31 mouse cellular contexts compared by ENCODE assay signal in the genomic region with DNA sequence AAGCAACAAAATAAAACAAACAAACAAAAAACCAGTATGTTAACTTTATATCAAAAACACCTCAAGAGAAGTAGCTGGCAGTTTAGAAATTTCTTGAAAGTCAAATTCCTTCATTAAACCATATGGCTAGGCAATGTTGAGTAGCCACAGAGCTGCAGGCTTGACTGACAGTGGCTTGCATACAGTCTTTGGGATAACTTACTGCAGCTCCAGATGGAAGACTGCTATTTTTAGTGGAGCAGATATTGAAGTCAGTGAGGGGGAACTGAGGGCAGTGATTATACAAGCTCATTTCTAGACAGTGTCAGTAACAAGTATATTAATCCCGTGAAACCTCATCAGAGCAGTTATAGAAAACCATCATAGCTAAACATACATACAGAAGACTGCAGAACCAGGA.
"Had no signal": no experiment of that assay in that cellular context is flagged by ENCODE, and none has a peak within 500 bp of the region (broad histone marks: within the 10 kb centered on the region; RNA-seq: fewer than 3 reads in every experiment).

No protein-coding gene starts in this region.

- H3K27me3 ChIP-seq: limb, embryonic 12.5 days; limb, embryonic 13.5 days; limb, embryonic 15.5 days; liver, embryonic 12.5 days; liver, embryonic 13.5 days; liver, embryonic 15.5 days; lung, embryonic 15.5 days; megakaryocyte, embryonic 14.5 days; midbrain, embryonic 12.5 days; midbrain, embryonic 13.5 days; midbrain, embryonic 15.5 days; neural tube, embryonic 12.5 days had no signal

- H3K9ac ChIP-seq: limb, embryonic 12.5 days; limb, embryonic 13.5 days; limb, embryonic 15.5 days; liver, embryonic 12.5 days; liver, embryonic 13.5 days; liver, embryonic 14.5 days; liver, embryonic 15.5 days; liver, postnatal 0 days; lung, embryonic 14.5 days; lung, embryonic 15.5 days; midbrain, embryonic 12.5 days; midbrain, embryonic 13.5 days; midbrain, embryonic 15.5 days; neural tube, embryonic 12.5 days had no signal

- DNase-seq: left cerebral cortex, postnatal 4 days; liver; liver, embryonic 13.5 days; liver, postnatal 0 days; lung, adult 18-20 months; lung, adult 2 months; lung, embryonic 14.5 days; lung, postnatal 10 days; lung, postnatal 14 days; lung, postnatal 36 days; lung, postnatal 4 days had no signal

- H3K27ac ChIP-seq: limb, embryonic 10.5 days; limb, embryonic 12.5 days; limb, embryonic 13.5 days; limb, embryonic 15.5 days; liver, embryonic 12.5 days; liver, embryonic 13.5 days; liver, embryonic 14.5 days; liver, embryonic 15.5 days; lung, embryonic 15.5 days; macrophage; midbrain, embryonic 10.5 days; midbrain, embryonic 12.5 days; midbrain, embryonic 13.5 days; midbrain, embryonic 15.5 days; neural tube, embryonic 12.5 days had no signal

- H3K36me3 ChIP-seq: limb, embryonic 10.5 days; limb, embryonic 12.5 days; limb, embryonic 13.5 days; limb, embryonic 15.5 days; liver, embryonic 12.5 days; liver, embryonic 13.5 days; liver, embryonic 15.5 days; lung, embryonic 15.5 days; midbrain, embryonic 10.5 days; midbrain, embryonic 12.5 days; midbrain, embryonic 13.5 days; midbrain, embryonic 15.5 days; neural tube, embryonic 12.5 days had no signal

- H3K4me3 ChIP-seq: limb, embryonic 10.5 days; limb, embryonic 12.5 days; limb, embryonic 13.5 days; limb, embryonic 15.5 days; liver, embryonic 12.5 days; liver, embryonic 13.5 days; liver, embryonic 15.5 days; lung, embryonic 15.5 days; megakaryocyte, embryonic 14.5 days; midbrain, embryonic 10.5 days; midbrain, embryonic 12.5 days; midbrain, embryonic 13.5 days; midbrain, embryonic 15.5 days; myocyte; neural tube, embryonic 12.5 days had no signal

- H3K4me1 ChIP-seq: limb, embryonic 10.5 days; limb, embryonic 12.5 days; limb, embryonic 13.5 days; limb, embryonic 15.5 days; liver, embryonic 12.5 days; liver, embryonic 13.5 days; liver, embryonic 15.5 days; lung, embryonic 15.5 days; megakaryocyte, embryonic 14.5 days; midbrain, embryonic 10.5 days; midbrain, embryonic 12.5 days; midbrain, embryonic 13.5 days; midbrain, embryonic 15.5 days; neural tube, embryonic 12.5 days had no signal

- ATAC-seq: liver, embryonic 12.5 days; liver, postnatal 0 days; lung, postnatal 0 days; midbrain, embryonic 13.5 days; midbrain, embryonic 15.5 days; midbrain, embryonic 16.5 days had no signal

- H3K9me3 ChIP-seq: limb, embryonic 10.5 days; limb, embryonic 12.5 days; limb, embryonic 13.5 days; limb, embryonic 15.5 days; liver, embryonic 15.5 days; lung, embryonic 15.5 days; megakaryocyte, embryonic 14.5 days; midbrain, embryonic 10.5 days; midbrain, embryonic 12.5 days; midbrain, embryonic 13.5 days; midbrain, embryonic 15.5 days; neural tube, embryonic 12.5 days had no signal

- H3K4me2 ChIP-seq: limb, embryonic 12.5 days; limb, embryonic 13.5 days; limb, embryonic 15.5 days; liver, embryonic 11.5 days; liver, embryonic 12.5 days; liver, embryonic 13.5 days; liver, embryonic 15.5 days; lung, embryonic 14.5 days; lung, embryonic 15.5 days; midbrain, embryonic 11.5 days; midbrain, embryonic 12.5 days; midbrain, embryonic 13.5 days; midbrain, embryonic 15.5 days; neural tube, embryonic 12.5 days had no signal
